Mouse (Mus musculus) left cerebral cortex, adult 2 months (tissue): ENCODE measurements around the gene Tor1aip2. TPM values are rescaled to one million over a fixed set of nuclear protein-coding genes. Genes with fewer than 3 reads are reported as not detected.
"Not testable (repeated sequence)": the region's sequence is repeated elsewhere in the genome, so short reads cannot be mapped to it uniquely, and the experiment has no call there.

ENCODE experiments used
- DNase-seq, 2 experiments: peaks; one replicate each; pipeline ENCODE4 v3.0.0; 2021 to 2022; ENCODE audit warnings: low spot score in 2 of 2, mixed read lengths in 1 of 2; ENCODE audit errors: extremely low spot score in 1 of 2
- H3K27ac ChIP-seq: fragments of 200-600 bp; 2 replicates; pipeline ENCODE4 v1.8.1; 2022
- H3K4me3 ChIP-seq: fragments of 200-600 bp; 2 replicates; pipeline ENCODE4 v1.8.1; 2022
- CTCF ChIP-seq: fragments of 200-600 bp; IDR thresholded peaks from 2 replicates; pipeline ENCODE4 v1.8.1; 2022; ENCODE audit warnings: antibody characterized with exemption, mild to moderate bottlenecking, moderate library complexity
- intact Hi-C: fragments of 180-260 bp; cut with DNase I; formaldehyde crosslinking; loops from one replicate; pipeline ENCODE4 v1.15.1; 2025
- total RNA-seq, 2 experiments: library from RNA; stranded (reverse); gene quantifications; 2 replicates each; pipeline ENCODE4 v1.2.3; 2021

Tor1aip2 gene
- total RNA-seq, 2 experiments from 2014 or later = 45.2 to 47.9 TPM

- TF ChIP-seq CTCF = no peak
- DNase-seq = peak in 1 of 2 experiments; percentile 17
- intact Hi-C loops = no loop called here
- H3K27ac ChIP-seq = no peak overlapping the region
- no peak overlapping the region for H3K4me3 ChIP-seq
Observed at GRCm38 (mm10) chr1:156024831-156025503, 10.2 kb upstream of the Tor1aip2 start.

- no peak overlapping the region for H3K4me3 ChIP-seq
- no peak for DNase-seq
- TF ChIP-seq CTCF = no peak
- intact Hi-C loops = no loop called here
- H3K27ac ChIP-seq = no peak overlapping the region
Observed at GRCm38 (mm10) chr1:156027849-156028248, 7.4 kb upstream of the Tor1aip2 start.

- no peak for TF ChIP-seq CTCF
- intact Hi-C loops = no loop called here
- no peak overlapping the region for H3K27ac ChIP-seq
- DNase-seq = no peak
- no peak overlapping the region for H3K4me3 ChIP-seq
Observed at GRCm38 (mm10) chr1:156028340-156028975, 6.7 kb upstream of the Tor1aip2 start.

- no peak for DNase-seq
- Histone ChIP-seq H3K27ac (no peak overlapping the region), H3K4me3 (no peak overlapping the region)
- TF ChIP-seq CTCF = no peak
- intact Hi-C loops = no loop called here
Observed at GRCm38 (mm10) chr1:156033921-156034320, 1.3 kb upstream of the Tor1aip2 start.

- no peak overlapping the region for H3K27ac ChIP-seq
- intact Hi-C loops = no loop called here
Observed at GRCm38 (mm10) chr1:156034661-156035060, 542 bp upstream of the Tor1aip2 start.

GRCm38 (mm10) chr1:156035930-156036737 lies 931 bp downstream of the Tor1aip2 start, which contains the start of gene Tor1aip1:
Tor1aip1 (minus strand) TSS chr1:156036480.
- intact Hi-C loops = loop anchor here (1.0 kb wide), 1 partner anchor 63 kb away; the partner anchor contains the start of gene Cep350
- TF ChIP-seq CTCF = peak; percentile 81
- peak; percentile 97 to 98 for DNase-seq
- Histone ChIP-seq H3K4me3 (peak within 1 kb of the TSS; percentile 89), H3K27ac (peak within 1 kb of the TSS; percentile 100)

More at GRCm38 (mm10) chr1:156034661-156035060, 542 bp upstream of the Tor1aip2 start:
- peak overlapping the region; percentile 89 for H3K4me3 ChIP-seq
- TF ChIP-seq CTCF = no peak
- DNase-seq = no peak

GRCm38 (mm10) chr1:156037144-156037583 lies 2.0 kb downstream of the Tor1aip2 start:
- intact Hi-C loops = no loop called here
- no peak for TF ChIP-seq CTCF
- DNase-seq = no peak
- H3K4me3 ChIP-seq = peak overlapping the region; percentile 89
- H3K27ac ChIP-seq = peak overlapping the region; percentile 100

GRCm38 (mm10) chr1:156039989-156040388 lies 4.8 kb downstream of the Tor1aip2 start:
- peak overlapping the region; percentile 62; the same call in 1 of the 2 replicates for H3K27ac ChIP-seq
- intact Hi-C loops = not testable (repeated sequence)
- peak; percentile 27; the same call in 1 of the 2 replicates for TF ChIP-seq CTCF

GRCm38 (mm10) chr1:156040731-156041401 lies 5.7 kb downstream of the Tor1aip2 start:
- Histone ChIP-seq H3K27ac (peak overlapping the region; percentile 62), H3K4me3 (peak overlapping the region; percentile 67)
- peak; percentile 88 to 91 for DNase-seq
- TF ChIP-seq CTCF = no peak
- intact Hi-C loops = no loop called here

More at GRCm38 (mm10) chr1:156039989-156040388, 4.8 kb downstream of the Tor1aip2 start:
- DNase-seq, H3K4me3 ChIP-seq: not testable (repeated sequence)

GRCm38 (mm10) chr1:156041451-156042241 lies 6.4 kb downstream of the Tor1aip2 start:
- H3K27ac ChIP-seq = no peak overlapping the region
- H3K4me3 ChIP-seq = peak overlapping the region; percentile 67
- DNase-seq = no peak
- TF ChIP-seq CTCF = no peak
- intact Hi-C loops = no loop called here

GRCm38 (mm10) chr1:156042481-156042880 lies 7.3 kb downstream of the Tor1aip2 start:
- intact Hi-C loops = no loop called here
- no peak overlapping the region; the same call in 1 of the 2 replicates for H3K4me3 ChIP-seq
- no peak for TF ChIP-seq CTCF
- DNase-seq = no peak
- no peak overlapping the region for H3K27ac ChIP-seq
